Mouse (Mus musculus) left cerebral cortex, adult 8-10 months (tissue): ENCODE measurements around the gene Olfr926. TPM values are rescaled to one million over a fixed set of nuclear protein-coding genes. Genes with fewer than 3 reads are reported as not detected.
"Not testable (repeated sequence)": the region's sequence is repeated elsewhere in the genome, so short reads cannot be mapped to it uniquely, and the experiment has no call there.

Experiments
- DNase-seq, 2 experiments: peaks; one replicate each; pipeline ENCODE4 v3.0.0; 2022; ENCODE audit warnings: low spot score in 2 of 2
- total RNA-seq, 4 experiments: library from RNA; stranded (reverse); gene quantifications; 2 replicates each; pipeline ENCODE4 v1.2.4; 2022

Olfr926 gene
- not detected for total RNA-seq

- no peak for DNase-seq
These were observed at the start of gene Olfr926 for GRCm38 (mm10) chr9:38876826-38877225. Olfr926 (plus strand) TSS chr9:38877126.

- no peak for DNase-seq
These were observed 43.9 kb upstream of the Olfr926 start for GRCm38 (mm10) chr9:38833027-38833426.

DNA sequence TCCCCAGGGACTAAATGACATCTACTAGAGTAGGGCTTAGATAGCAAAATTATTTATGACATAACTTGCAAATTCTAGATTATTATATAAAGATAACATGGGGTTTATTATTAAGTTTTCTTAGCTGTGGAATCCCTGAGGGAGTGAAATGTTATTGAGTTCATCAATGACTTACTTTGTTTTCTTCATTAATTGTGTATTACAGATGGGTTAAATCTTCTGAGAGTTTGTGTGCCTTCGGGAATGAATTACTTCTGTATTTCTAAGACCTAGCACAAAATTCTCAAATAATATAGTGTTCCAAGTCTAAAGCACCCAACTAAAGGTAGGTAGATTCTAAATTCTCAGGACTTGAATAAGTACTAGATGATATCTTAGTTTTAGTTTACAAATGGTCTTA, 32.8 kb upstream of the Olfr926 start, which contains the start of gene Olfr924:
TSS of gene Olfr924 (plus strand) at position 301 of the 400 bp plus-strand sequence.
- no peak for DNase-seq

DNA sequence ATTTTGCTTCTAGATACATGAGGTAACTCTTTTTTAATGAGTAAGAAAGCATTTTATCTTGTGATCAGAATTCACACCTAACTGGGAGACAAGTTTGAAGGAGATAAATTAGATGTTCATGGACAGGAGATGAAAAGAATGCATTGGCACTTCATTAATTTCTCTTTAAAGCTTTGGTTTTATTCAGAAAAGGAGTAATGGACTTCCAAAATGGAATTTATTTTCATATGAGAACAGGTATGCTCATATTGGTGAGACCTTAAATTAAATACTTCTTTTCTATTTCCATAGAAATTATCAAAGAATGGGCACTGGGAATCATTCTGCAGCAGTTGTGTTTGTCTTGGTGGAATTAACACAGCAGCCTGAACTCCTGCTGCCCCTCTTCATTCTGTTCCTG, 22.2 kb upstream of the Olfr926 start, which contains the start of gene Olfr26:
TSS of gene Olfr26 (plus strand) at position 301 of the 400 bp plus-strand sequence.
- no peak for DNase-seq

DNA sequence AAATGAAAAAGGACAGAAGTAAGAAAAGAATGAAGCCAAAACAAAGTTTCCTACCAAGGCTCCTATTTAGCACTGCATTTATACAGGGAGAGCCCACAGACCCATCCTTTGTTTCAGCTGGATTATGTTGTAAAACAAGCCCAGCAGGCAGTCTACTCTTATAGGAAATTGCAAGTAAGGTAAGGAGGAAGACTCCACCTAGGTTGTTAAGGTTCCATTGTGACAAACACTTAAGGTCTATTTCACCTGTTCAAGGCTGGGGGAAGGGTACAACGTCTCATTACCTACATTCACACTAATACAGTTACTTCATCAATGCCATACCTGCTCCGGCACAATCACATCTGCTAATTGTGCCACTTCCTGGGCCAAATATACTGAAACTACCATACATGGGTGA, 2.0 kb upstream of the Olfr926 start:
- DNase-seq = not testable (repeated sequence)

Other genes starting within 250 kb of the Olfr926 start
- gene Olfr916, start 217.3 kb upstream of the Olfr926 start, total RNA-seq = not detected
- not detected for gene Olfr917, start 211.3 kb upstream of the Olfr926 start, total RNA-seq
- not detected for gene Olfr918, start 202.5 kb upstream of the Olfr926 start, total RNA-seq
- not detected for gene Olfr919, start 173.5 kb upstream of the Olfr926 start, total RNA-seq
- 10 to 100 TPM; 12.3 to 17.5 (median 16.3) TPM for gene Vwa5a, start 158.9 kb upstream of the Olfr926 start, total RNA-seq
- gene Olfr920, start 124.8 kb upstream of the Olfr926 start, total RNA-seq = under 1 TPM; 0.07 to 0.17 (median 0.09) TPM
- not detected for gene Olfr921, start 104.1 kb upstream of the Olfr926 start, total RNA-seq
- not detected for gene Olfr922, start 62.5 kb upstream of the Olfr926 start, total RNA-seq
- not detected for gene Olfr923, start 50.6 kb upstream of the Olfr926 start, total RNA-seq
- not detected for gene Olfr924, start 32.7 kb upstream of the Olfr926 start, total RNA-seq
- not detected for gene Olfr26, start 22.1 kb upstream of the Olfr926 start, total RNA-seq
- not detected for gene Olfr930, start 52.7 kb downstream of the Olfr926 start, total RNA-seq
- gene Olfr933, start 95.2 kb downstream of the Olfr926 start, total RNA-seq = not detected
- not detected for gene Olfr934, start 111.2 kb downstream of the Olfr926 start, total RNA-seq
- gene Olfr935, start 122.6 kb downstream of the Olfr926 start, total RNA-seq = not detected
- gene Olfr146, start 146.3 kb downstream of the Olfr926 start, total RNA-seq = not detected
- not detected for gene Olfr937, start 187.8 kb downstream of the Olfr926 start, total RNA-seq
- gene Olfr938, start 201.8 kb downstream of the Olfr926 start, total RNA-seq = not detected